Mouse (Mus musculus) stomach, postnatal 0 days (tissue): Measurements from ENCODE around the gene Wt1.

Source experiments
- CTCF ChIP-seq: IDR thresholded peaks from 2 replicates; pipeline ENCODE4 v1.5.1; 2016; ENCODE audit warnings: antibody characterized with exemption, low read depth, mild to moderate bottlenecking, moderate library complexity
- EP300 ChIP-seq: optimal IDR thresholded peaks from 2 replicates; pipeline ENCODE3; 2016; ENCODE audit warnings: antibody characterized with exemption

- no peak for TF ChIP-seq CTCF
- no peak for TF ChIP-seq EP300
Observed at GRCm38 (mm10) chr2:105082256-105082790, 44.0 kb upstream of the Wt1 start.
